Mouse (Mus musculus) small intestine, adult 2 months (tissue): ENCODE results near the gene Atp6ap1l.

Experiments
- CTCF ChIP-seq: fragments of 200-500 bp; IDR thresholded peaks from 2 replicates; pipeline ENCODE4 v1.5.1; 2012; ENCODE audit warnings: low read depth, mild to moderate bottlenecking, control low read depth, inconsistent platforms, low read length, moderate library complexity, mixed read lengths; ENCODE audit not compliant: insufficient replicate concordance, insufficient read length; ENCODE audit errors: extremely low read depth
- POLR2A ChIP-seq: fragments of 200-500 bp; IDR thresholded peaks from 2 replicates; pipeline ENCODE4 v1.6.1; 2012; ENCODE audit warnings: low read depth, mild to moderate bottlenecking, control low read depth, inconsistent platforms, low read length, moderate library complexity

DNA sequence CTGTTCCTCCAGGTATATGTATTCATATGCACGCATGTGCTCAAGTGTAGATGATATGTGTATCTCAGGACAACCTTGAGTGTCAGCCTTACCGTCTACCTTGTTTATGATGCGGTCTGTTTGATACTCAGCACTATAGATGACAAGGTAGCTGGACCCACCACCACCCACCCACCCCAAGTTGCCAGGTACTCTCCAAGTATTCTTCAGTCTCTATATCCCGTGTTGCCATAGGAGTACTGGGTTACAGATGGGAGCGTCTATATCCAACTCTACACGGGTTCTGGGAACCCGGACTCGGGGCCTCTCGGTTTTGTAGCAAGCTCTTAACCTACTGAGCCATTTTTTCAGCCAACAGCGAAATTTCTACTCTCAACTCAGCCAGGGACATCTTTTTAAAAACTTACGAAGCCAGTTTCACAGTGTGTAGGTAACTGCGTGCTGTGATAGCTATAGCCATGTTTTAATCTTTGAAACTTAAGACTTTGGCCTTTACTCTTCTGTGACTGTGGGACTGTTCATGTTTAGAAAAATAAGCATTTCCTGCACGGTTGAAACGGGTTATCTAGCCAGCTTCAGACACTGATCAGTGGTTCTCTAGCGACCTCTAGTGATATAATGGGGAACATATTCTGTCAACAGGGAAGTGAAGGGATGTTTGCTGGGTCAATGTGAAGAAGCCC, 64.5 kb downstream of the Atp6ap1l start:
- TF ChIP-seq CTCF (no peak), POLR2A (no peak)
